Mouse (Mus musculus): ENCODE data around the gene Hira. TPM values are rescaled to one million over a fixed set of nuclear protein-coding genes. Genes with fewer than 3 reads are reported as not detected.

Gene Hira
- polyA plus RNA-seq, 1 experiment from 2014 or later, result 14.6 TPM

Other genes starting within 250 kb of the Hira start
- 12.2 and 14.2 TPM in 2 replicates for gene Sept5, start 247.1 kb upstream of the Hira start, polyA plus RNA-seq (2014; fragmentation: Nextera tagmentation; extraction: Ambion mirVana)
- 64.0 and 87.0 TPM in 2 replicates for gene Cldn5, start 100.2 kb upstream of the Hira start, polyA plus RNA-seq (2014; fragmentation: Nextera tagmentation; extraction: Ambion mirVana)
- 65.7 and 83.8 TPM in 2 replicates for gene Ufd1, start 65.3 kb upstream of the Hira start, polyA plus RNA-seq (2014; fragmentation: Nextera tagmentation; extraction: Ambion mirVana)
- 62.7 and 63.0 TPM in 2 replicates for gene Cdc45, start 65.0 kb upstream of the Hira start, polyA plus RNA-seq (2014; fragmentation: Nextera tagmentation; extraction: Ambion mirVana)
- 36.2 and 40.1 TPM in 2 replicates for gene 2510002D24Rik, start 40.5 kb upstream of the Hira start, polyA plus RNA-seq (2014; fragmentation: Nextera tagmentation; extraction: Ambion mirVana)
- not detected in 2 replicates for gene Gm28539, start 40.5 kb upstream of the Hira start, polyA plus RNA-seq (2014; fragmentation: Nextera tagmentation; extraction: Ambion mirVana)
- gene Mrpl40, start 175 bp upstream of the Hira start, polyA plus RNA-seq (2014; fragmentation: Nextera tagmentation; extraction: Ambion mirVana), result 97.3 and 99.0 TPM in 2 replicates